In genomic region chr3:79897534-79898370, GRCm38 (mm10) we compare ENCODE assay signal across 13 mouse cellular contexts. TPM values are rescaled to one million over a fixed set of nuclear protein-coding genes. Genes with fewer than 3 reads are reported as not detected.
DNase-seq lines count a peak whose midpoint lies in the region; ATAC-seq and TF ChIP-seq lines count a peak whose summit lies in the region.
"Had no signal": no experiment of that assay in that cellular context is flagged by ENCODE, and none has a peak within 500 bp of the region (broad histone marks: within the 10 kb centered on the region; RNA-seq: fewer than 3 reads in every experiment).

No protein-coding gene starts in this region.

- H3K4me1 ChIP-seq in embryonic facial prominence, embryonic 13.5 days = peaks cover 9% of the 10 kb centered on the region; the same call in 1 of the 2 replicates
- no peaks in the 10 kb centered on the region for H3K4me1 ChIP-seq in embryonic facial prominence, embryonic 10.5 days
- H3K4me1 ChIP-seq in hindbrain, embryonic 13.5 days (replicated peaks) = peaks cover 13% of the 10 kb centered on the region
- no peaks in the 10 kb centered on the region for H3K4me1 ChIP-seq in hindbrain, embryonic 11.5 days (replicated peaks; ENCODE audit: control insufficient read depth, insufficient read depth, low read length)
- H3K4me1 ChIP-seq in midbrain, postnatal 0 days (ENCODE audit: insufficient read depth, low read length) = peaks cover 6% of the 10 kb centered on the region; the same call in 1 of the 2 replicates
- H3K4me1 ChIP-seq in midbrain, embryonic 13.5 days (replicated peaks) = no peaks in the 10 kb centered on the region
- peaks cover 14% of the 10 kb centered on the region; the same call in 1 of the 2 replicates for H3K4me1 ChIP-seq in neural tube, embryonic 15.5 days
- no peaks in the 10 kb centered on the region for H3K4me1 ChIP-seq in intestine, embryonic 16.5 days (ENCODE audit: control insufficient read depth, insufficient read depth, low read length)
- H3K4me1 ChIP-seq: liver, embryonic 13.5 days; midbrain, embryonic 12.5 days had no signal

- H3K9ac ChIP-seq in embryonic facial prominence, embryonic 13.5 days = no peak overlapping the region
- no peak overlapping the region for H3K9ac ChIP-seq in hindbrain, embryonic 13.5 days
- H3K9ac ChIP-seq in hindbrain, embryonic 11.5 days (ENCODE audit: low read depth, low read length) = no peak overlapping the region
- H3K9ac ChIP-seq in midbrain, postnatal 0 days (replicated peaks; ENCODE audit: low read length, poor library complexity, severe bottlenecking) = no peak overlapping the region
- no peak overlapping the region for H3K9ac ChIP-seq in midbrain, embryonic 13.5 days (replicated peaks)
- H3K9ac ChIP-seq in neural tube, embryonic 15.5 days (replicated peaks) = no peak overlapping the region
- no peak overlapping the region for H3K9ac ChIP-seq in intestine, embryonic 16.5 days (ENCODE audit: low read depth, low read length)
- H3K9ac ChIP-seq: liver, embryonic 13.5 days; midbrain, embryonic 12.5 days had no signal

- H3K27me3 ChIP-seq in embryonic facial prominence, embryonic 13.5 days = no peaks in the 10 kb centered on the region
- H3K27me3 ChIP-seq in embryonic facial prominence, embryonic 10.5 days (replicated peaks; ENCODE audit: low read depth, poor library complexity, severe bottlenecking) = no peaks in the 10 kb centered on the region
- H3K27me3 ChIP-seq in hindbrain, embryonic 13.5 days = no peaks in the 10 kb centered on the region
- H3K27me3 ChIP-seq in hindbrain, embryonic 11.5 days (ENCODE audit: control insufficient read depth, insufficient read depth, low read length) = no peaks in the 10 kb centered on the region
- no peaks in the 10 kb centered on the region for H3K27me3 ChIP-seq in midbrain, postnatal 0 days (ENCODE audit: insufficient read depth, low read length)
- H3K27me3 ChIP-seq in midbrain, embryonic 13.5 days = no peaks in the 10 kb centered on the region
- H3K27me3 ChIP-seq in neural tube, embryonic 15.5 days (replicated peaks) = no peaks in the 10 kb centered on the region
- H3K27me3 ChIP-seq in intestine, embryonic 16.5 days (replicated peaks; ENCODE audit: control insufficient read depth, insufficient read depth, low read length) = no peaks in the 10 kb centered on the region
- H3K27me3 ChIP-seq: liver, embryonic 13.5 days; midbrain, embryonic 12.5 days had no signal

- 0 out of 2 replicates have a peak overlapping the region, but pooled peaks have one; percentile 28 for H3K27ac ChIP-seq in embryonic facial prominence, embryonic 13.5 days
- no peak overlapping the region for H3K27ac ChIP-seq in embryonic facial prominence, embryonic 10.5 days (replicated peaks)
- H3K27ac ChIP-seq in hindbrain, embryonic 13.5 days = peak overlapping the region; percentile 31; the same call in 1 of the 2 replicates
- no peak overlapping the region for H3K27ac ChIP-seq in hindbrain, embryonic 11.5 days (ENCODE audit: low read depth, low read length)
- no peak overlapping the region for H3K27ac ChIP-seq in midbrain, postnatal 0 days (ENCODE audit: low read depth, low read length)
- H3K27ac ChIP-seq in midbrain, embryonic 13.5 days = no peak overlapping the region
- H3K27ac ChIP-seq in neural tube, embryonic 15.5 days (replicated peaks) = peak overlapping the region; percentile 38; the same call in 1 of the 2 replicates
- H3K27ac ChIP-seq in intestine, embryonic 16.5 days (ENCODE audit: low read length) = no peak overlapping the region
- H3K27ac ChIP-seq: liver, embryonic 13.5 days; midbrain, embryonic 12.5 days had no signal

- no peak for ATAC-seq in embryonic facial prominence, embryonic 13.5 days (ENCODE audit: insufficient number of reproducible peaks, insufficient read depth, low FRiP score, low TSS enrichment, low read depth)
- 0 out of 2 replicates have a peak, but pooled peaks have one; percentile 17 for ATAC-seq in hindbrain, embryonic 13.5 days (ENCODE audit: low FRiP score)
- no peak for ATAC-seq in hindbrain, embryonic 11.5 days (ENCODE audit: low FRiP score)
- no peak for ATAC-seq in midbrain, postnatal 0 days (ENCODE audit: low FRiP score)
- no peak for ATAC-seq in midbrain, embryonic 13.5 days
- ATAC-seq in neural tube, embryonic 15.5 days (ENCODE audit: low FRiP score) = peak; percentile 74
- ATAC-seq in intestine, embryonic 16.5 days = no peak

- no peak for DNase-seq in embryonic facial prominence, embryonic 10.5 days (ENCODE audit: low spot score)
- DNase-seq in hindbrain, embryonic 11.5 days (ENCODE audit: low spot score) = no peak
- DNase-seq in midbrain, postnatal 0 days (ENCODE audit: low spot score) = peak; percentile 28
- DNase-seq: cerebellum, adult 11-12 months; kidney, adult 8-10 months; liver, embryonic 13.5 days had no signal

- WGBS in embryonic facial prominence, embryonic 13.5 days = 49% methylated on average over 13 of the region's 13 CpGs
- 78% methylated on average over 13 of the region's 13 CpGs for WGBS in embryonic facial prominence, embryonic 10.5 days
- WGBS in hindbrain, embryonic 13.5 days = 63% methylated on average over 13 of the region's 13 CpGs
- WGBS in hindbrain, embryonic 11.5 days = 78% methylated on average over 13 of the region's 13 CpGs
- 55% methylated on average over 13 of the region's 13 CpGs for WGBS in midbrain, postnatal 0 days
- 74% methylated on average over 13 of the region's 13 CpGs for WGBS in midbrain, embryonic 13.5 days
- 48% methylated on average over 13 of the region's 13 CpGs for WGBS in neural tube, embryonic 15.5 days
- WGBS in intestine, embryonic 16.5 days = 66% methylated on average over 13 of the region's 13 CpGs

- peak overlapping the region; percentile 7; the same call in 1 of the 2 replicates for H3K4me2 ChIP-seq in embryonic facial prominence, embryonic 13.5 days
- H3K4me2 ChIP-seq in hindbrain, embryonic 13.5 days = no peak overlapping the region
- H3K4me2 ChIP-seq in hindbrain, embryonic 11.5 days (replicated peaks; ENCODE audit: low read depth, low read length) = no peak overlapping the region
- no peak overlapping the region for H3K4me2 ChIP-seq in midbrain, postnatal 0 days (ENCODE audit: low read depth, low read length, poor library complexity, severe bottlenecking)
- H3K4me2 ChIP-seq in midbrain, embryonic 13.5 days (replicated peaks) = no peak overlapping the region
- 0 out of 2 replicates have a peak overlapping the region, but pooled peaks have one; percentile 2 for H3K4me2 ChIP-seq in neural tube, embryonic 15.5 days
- no peak overlapping the region for H3K4me2 ChIP-seq in intestine, embryonic 16.5 days (ENCODE audit: low read depth, low read length)
- H3K4me2 ChIP-seq: liver, embryonic 13.5 days; midbrain, embryonic 12.5 days had no signal

- no peak overlapping the region for H3K4me3 ChIP-seq in embryonic facial prominence, embryonic 13.5 days
- H3K4me3 ChIP-seq in embryonic facial prominence, embryonic 10.5 days = no peak overlapping the region
- H3K4me3 ChIP-seq in hindbrain, embryonic 13.5 days = no peak overlapping the region
- H3K4me3 ChIP-seq in hindbrain, embryonic 11.5 days (ENCODE audit: low read depth, low read length) = no peak overlapping the region
- no peak overlapping the region for H3K4me3 ChIP-seq in midbrain, postnatal 0 days (ENCODE audit: low read depth, low read length)
- no peak overlapping the region for H3K4me3 ChIP-seq in midbrain, embryonic 13.5 days (replicated peaks)
- no peak overlapping the region for H3K4me3 ChIP-seq in neural tube, embryonic 15.5 days (replicated peaks)
- H3K4me3 ChIP-seq in intestine, embryonic 16.5 days (ENCODE audit: low read length) = no peak overlapping the region
- H3K4me3 ChIP-seq: erythroblast, embryonic 14.5 days; liver, embryonic 13.5 days; midbrain, embryonic 12.5 days had no signal

- no peaks in the 10 kb centered on the region for H3K9me3 ChIP-seq in embryonic facial prominence, embryonic 13.5 days
- H3K9me3 ChIP-seq in embryonic facial prominence, embryonic 10.5 days = no peaks in the 10 kb centered on the region
- no peaks in the 10 kb centered on the region for H3K9me3 ChIP-seq in hindbrain, embryonic 13.5 days
- H3K9me3 ChIP-seq in hindbrain, embryonic 11.5 days (ENCODE audit: control insufficient read depth, low read length) = no peaks in the 10 kb centered on the region
- no peaks in the 10 kb centered on the region for H3K9me3 ChIP-seq in midbrain, postnatal 0 days (ENCODE audit: low read length)
- H3K9me3 ChIP-seq in midbrain, embryonic 13.5 days = no peaks in the 10 kb centered on the region
- no peaks in the 10 kb centered on the region for H3K9me3 ChIP-seq in neural tube, embryonic 15.5 days (replicated peaks)
- no peaks in the 10 kb centered on the region for H3K9me3 ChIP-seq in intestine, embryonic 16.5 days (ENCODE audit: control insufficient read depth, low read length)
- H3K9me3 ChIP-seq: liver, embryonic 13.5 days; midbrain, embryonic 12.5 days had no signal

- TF ChIP-seq CTCF in midbrain, postnatal 0 days (IDR thresholded peaks at IDR 0.05) = no peak

- no peaks in the 10 kb centered on the region for H3K36me3 ChIP-seq in embryonic facial prominence, embryonic 13.5 days
- no peaks in the 10 kb centered on the region for H3K36me3 ChIP-seq in embryonic facial prominence, embryonic 10.5 days (replicated peaks)
- no peaks in the 10 kb centered on the region for H3K36me3 ChIP-seq in hindbrain, embryonic 13.5 days
- H3K36me3 ChIP-seq in hindbrain, embryonic 11.5 days (ENCODE audit: control insufficient read depth, insufficient read depth, low read length) = no peaks in the 10 kb centered on the region
- H3K36me3 ChIP-seq in midbrain, postnatal 0 days (ENCODE audit: insufficient read depth, low read length) = no peaks in the 10 kb centered on the region
- no peaks in the 10 kb centered on the region for H3K36me3 ChIP-seq in midbrain, embryonic 13.5 days
- no peaks in the 10 kb centered on the region for H3K36me3 ChIP-seq in neural tube, embryonic 15.5 days
- H3K36me3 ChIP-seq in intestine, embryonic 16.5 days (ENCODE audit: control insufficient read depth, insufficient read depth, low read length) = no peaks in the 10 kb centered on the region
- H3K36me3 ChIP-seq: liver, embryonic 13.5 days; midbrain, embryonic 12.5 days had no signal

RNA-seq across cellular contexts. Expression of gene Fam198b, which starts 13.4 kb away (rescaled TPM):
- 9.0 and 10.3 TPM in 2 replicates for polyA plus RNA-seq in embryonic facial prominence, embryonic 13.5 days (2015; fragmentation: Nextera tagmentation; extraction: Ambion mirVana)
- 2.0 and 2.5 TPM in 2 replicates for polyA plus RNA-seq in embryonic facial prominence, embryonic 10.5 days (2016; fragmentation: Nextera tagmentation; extraction: Ambion mirVana)
- 3.9 and 5.1 TPM in 2 replicates for polyA plus RNA-seq in hindbrain, embryonic 13.5 days (2015; fragmentation: Nextera tagmentation; extraction: Ambion mirVana)
- polyA plus RNA-seq in hindbrain, embryonic 11.5 days (2014; fragmentation: Nextera tagmentation; extraction: Ambion mirVana) = 3.1 and 3.6 TPM in 2 replicates
- 0.94 and 1.3 TPM in 2 replicates for total RNA-seq in midbrain, postnatal 0 days (2014; rRNA removed)
- polyA plus RNA-seq in midbrain, postnatal 0 days (2015; fragmentation: Nextera tagmentation; extraction: Ambion mirVana) = 0.65 and 1.3 TPM in 2 replicates
- 0.89 and 1.9 TPM in 2 replicates for polyA plus RNA-seq in midbrain, embryonic 13.5 days (2015; fragmentation: Nextera tagmentation; extraction: Ambion mirVana)
- 5.2 and 8.9 TPM in 2 replicates for polyA plus RNA-seq in neural tube, embryonic 15.5 days (2015; fragmentation: Nextera tagmentation; extraction: Ambion mirVana)
- 9.3 and 13.0 TPM in 2 replicates for polyA plus RNA-seq in intestine, embryonic 16.5 days (2015; fragmentation: Nextera tagmentation; extraction: Ambion mirVana)

RNA-seq across cellular contexts. Expression of gene Tmem144, which starts 45.2 kb away (rescaled TPM):
- polyA plus RNA-seq in embryonic facial prominence, embryonic 13.5 days (2015; fragmentation: Nextera tagmentation; extraction: Ambion mirVana) = 3.5 and 4.0 TPM in 2 replicates
- 3.7 and 3.9 TPM in 2 replicates for polyA plus RNA-seq in embryonic facial prominence, embryonic 10.5 days (2016; fragmentation: Nextera tagmentation; extraction: Ambion mirVana)
- 1.1 and 1.4 TPM in 2 replicates for polyA plus RNA-seq in hindbrain, embryonic 13.5 days (2015; fragmentation: Nextera tagmentation; extraction: Ambion mirVana)
- polyA plus RNA-seq in hindbrain, embryonic 11.5 days (2014; fragmentation: Nextera tagmentation; extraction: Ambion mirVana) = 3.1 and 4.6 TPM in 2 replicates
- 1.2 and 1.9 TPM in 2 replicates for total RNA-seq in midbrain, postnatal 0 days (2014; rRNA removed)
- 1.8 and 2.4 TPM in 2 replicates for polyA plus RNA-seq in midbrain, postnatal 0 days (2015; fragmentation: Nextera tagmentation; extraction: Ambion mirVana)
- 1.3 TPM in 2 replicates for polyA plus RNA-seq in midbrain, embryonic 13.5 days (2015; fragmentation: Nextera tagmentation; extraction: Ambion mirVana)
- polyA plus RNA-seq in neural tube, embryonic 15.5 days (2015; fragmentation: Nextera tagmentation; extraction: Ambion mirVana) = 1.5 and 1.7 TPM in 2 replicates
- 16.2 and 25.6 TPM in 2 replicates for polyA plus RNA-seq in intestine, embryonic 16.5 days (2015; fragmentation: Nextera tagmentation; extraction: Ambion mirVana)
- polyA plus RNA-seq: erythroblast, embryonic 14.5 days had no signal

Comparison
In these comparisons a context has a peak if more than half of its experiments do, and no peak if none do; other contexts are left out.
1. ATAC-seq: peak in hindbrain, embryonic 13.5 days (single experiment) and neural tube, embryonic 15.5 days (single experiment); none in embryonic facial prominence, embryonic 13.5 days (single experiment), hindbrain, embryonic 11.5 days (single experiment), midbrain, postnatal 0 days (single experiment), midbrain, embryonic 13.5 days (single experiment) and intestine, embryonic 16.5 days (single experiment).
2. H3K27ac ChIP-seq: peak in embryonic facial prominence, embryonic 13.5 days (single experiment), hindbrain, embryonic 13.5 days (single experiment) and neural tube, embryonic 15.5 days (single experiment); none in embryonic facial prominence, embryonic 10.5 days (single experiment), hindbrain, embryonic 11.5 days (single experiment), midbrain, postnatal 0 days (single experiment), midbrain, embryonic 13.5 days (single experiment) and intestine, embryonic 16.5 days (single experiment).
3. H3K4me2 ChIP-seq: peak in embryonic facial prominence, embryonic 13.5 days (single experiment) and neural tube, embryonic 15.5 days (single experiment); none in hindbrain, embryonic 13.5 days (single experiment), hindbrain, embryonic 11.5 days (single experiment), midbrain, postnatal 0 days (single experiment), midbrain, embryonic 13.5 days (single experiment) and intestine, embryonic 16.5 days (single experiment).